Mouse (Mus musculus): Measurements from ENCODE around the gene Med7. TPM values are rescaled to one million over a fixed set of nuclear protein-coding genes. Genes with fewer than 3 reads are reported as not detected.
A peak's percentile ranks its signal among the peaks of the same experiment; 100 is the strongest.
"Not testable (repeated sequence)": the region's sequence is repeated elsewhere in the genome, so short reads cannot be mapped to it uniquely, and the experiment has no call there.

The Med7 gene
- polyA plus RNA-seq, 1 experiment from 2014 or later, result 44.7 TPM

DNA sequence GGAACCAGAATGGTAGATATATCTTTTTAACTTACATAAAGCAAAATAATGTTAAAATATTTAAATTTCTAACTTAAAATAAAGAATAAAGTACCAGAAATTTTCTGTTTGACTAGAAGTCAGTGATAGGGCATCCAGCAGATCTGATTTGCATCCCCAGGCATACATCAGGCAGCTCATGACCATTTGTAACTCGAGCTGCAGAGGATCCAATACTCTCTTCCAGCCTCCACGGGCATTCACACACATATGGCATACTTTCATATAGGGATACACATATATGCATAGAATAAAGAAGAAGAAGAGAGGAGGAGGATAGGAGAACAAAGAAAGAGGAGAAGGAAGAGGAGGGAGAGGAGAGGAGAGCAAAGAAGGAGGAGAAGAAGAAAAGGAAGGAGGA, 38.8 kb upstream of the Med7 start:
- Histone ChIP-seq H3K36me3 (no peaks in the 10 kb centered on the region), H3K9me3 (replicated peaks) (no peaks in the 10 kb centered on the region), H3K27ac (no peak overlapping the region), H3K4me3 (no peak overlapping the region), H3K4me2 (no peak overlapping the region), H3K4me1 (replicated peaks) (no peaks in the 10 kb centered on the region), H3K27me3 (no peaks in the 10 kb centered on the region), H3K9ac (no peak overlapping the region)
- ATAC-seq (replicated peaks; ENCODE audit: insufficient number of reproducible peaks, insufficient read depth, low FRiP score, low read depth), result no peak
- whole genome bisulfite sequencing, result 58% methylated on average over 2 of the region's 2 CpGs

DNA sequence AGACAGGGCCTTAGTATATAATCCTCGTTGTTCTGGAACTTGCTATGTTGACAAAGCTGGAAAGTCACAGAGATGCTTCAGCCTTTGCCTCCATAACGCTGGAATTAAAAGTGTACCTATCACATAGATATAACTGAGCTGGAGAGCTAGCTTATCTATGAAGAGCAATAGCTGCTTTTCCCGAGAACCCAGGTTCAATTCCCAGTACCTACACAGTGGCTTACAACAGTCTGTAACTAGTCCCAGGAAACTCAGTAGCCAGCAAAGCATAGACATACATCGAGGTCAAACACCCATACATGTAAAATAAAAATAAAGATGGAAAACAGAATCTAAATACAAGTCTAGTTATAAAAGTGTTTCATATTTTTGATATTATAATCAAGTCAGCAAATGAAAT, 38.3 kb upstream of the Med7 start:
- Histone ChIP-seq H3K4me1 (replicated peaks) (no peaks in the 10 kb centered on the region), H3K4me3 (no peak overlapping the region), H3K27ac (no peak overlapping the region), H3K27me3 (no peaks in the 10 kb centered on the region), H3K9ac (no peak overlapping the region), H3K36me3 (no peaks in the 10 kb centered on the region), H3K4me2 (no peak overlapping the region), H3K9me3 (replicated peaks) (no peaks in the 10 kb centered on the region)
- WGBS, result 74% methylated on average over 4 of the region's 4 CpGs
- no peak for ATAC-seq (replicated peaks; ENCODE audit: insufficient number of reproducible peaks, insufficient read depth, low FRiP score, low read depth)

DNA sequence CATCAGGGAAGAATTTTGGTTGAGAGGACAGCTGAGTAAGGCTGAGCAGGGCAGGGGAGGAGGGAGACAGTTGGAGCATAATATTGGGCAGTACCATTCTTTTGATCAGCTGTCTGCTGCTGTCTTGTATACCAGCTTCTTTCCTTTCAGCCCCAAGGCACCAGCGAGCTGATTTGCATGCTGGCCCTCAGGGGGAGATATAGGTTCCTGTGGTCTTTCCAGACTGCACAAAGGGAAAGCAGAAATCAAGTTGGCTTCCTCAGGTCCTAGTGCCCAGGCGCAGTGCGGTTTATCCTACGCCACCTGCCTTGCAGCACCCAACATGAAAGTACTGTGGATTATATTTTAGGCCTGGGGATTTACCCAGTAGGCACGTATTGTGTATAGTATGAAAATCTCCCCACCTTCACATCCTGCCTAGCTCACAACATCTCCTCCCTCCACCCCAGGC, 37.8 kb upstream of the Med7 start:
- Histone ChIP-seq H3K4me2 (no peak overlapping the region), H3K9ac (no peak overlapping the region), H3K4me1 (replicated peaks) (no peaks in the 10 kb centered on the region), H3K9me3 (replicated peaks) (no peaks in the 10 kb centered on the region), H3K4me3 (no peak overlapping the region), H3K27me3 (no peaks in the 10 kb centered on the region), H3K27ac (no peak overlapping the region), H3K36me3 (no peaks in the 10 kb centered on the region)
- no peak for ATAC-seq (replicated peaks; ENCODE audit: insufficient number of reproducible peaks, insufficient read depth, low FRiP score, low read depth)
- 58% methylated on average over 5 of the region's 5 CpGs for WGBS

DNA sequence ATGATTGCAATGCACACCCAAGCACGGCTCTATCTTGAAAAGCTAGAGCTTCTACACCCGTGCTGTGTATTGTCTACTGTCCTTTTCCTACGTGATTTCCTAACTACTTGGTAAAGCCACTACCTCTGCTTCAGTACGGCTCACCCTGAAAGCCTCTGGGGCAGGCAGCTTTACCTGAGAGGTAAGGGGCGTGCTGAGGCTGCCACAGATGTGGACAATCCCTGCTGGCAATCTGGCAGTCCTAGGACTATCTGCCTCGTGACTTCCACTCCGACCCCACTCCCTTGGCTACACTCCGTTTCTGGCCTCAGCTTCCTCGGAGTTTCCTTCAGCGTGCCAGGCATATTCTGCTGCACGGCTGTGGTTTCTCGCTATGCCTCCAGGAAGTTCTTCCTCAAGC, 35.2 kb upstream of the Med7 start:
- no peak overlapping the region for H3K4me2 ChIP-seq
- H3K4me1 ChIP-seq (replicated peaks), result no peaks in the 10 kb centered on the region
- 71% methylated on average over 12 of the region's 12 CpGs for WGBS
- H3K27ac ChIP-seq, result no peak overlapping the region
- H3K9me3 ChIP-seq (replicated peaks), result no peaks in the 10 kb centered on the region
- H3K27me3 ChIP-seq, result no peaks in the 10 kb centered on the region
- no peak for ATAC-seq (replicated peaks; ENCODE audit: insufficient number of reproducible peaks, insufficient read depth, low FRiP score, low read depth)
- H3K36me3 ChIP-seq, result no peaks in the 10 kb centered on the region
- H3K4me3 ChIP-seq, result no peak overlapping the region
- H3K9ac ChIP-seq, result no peak overlapping the region

DNA sequence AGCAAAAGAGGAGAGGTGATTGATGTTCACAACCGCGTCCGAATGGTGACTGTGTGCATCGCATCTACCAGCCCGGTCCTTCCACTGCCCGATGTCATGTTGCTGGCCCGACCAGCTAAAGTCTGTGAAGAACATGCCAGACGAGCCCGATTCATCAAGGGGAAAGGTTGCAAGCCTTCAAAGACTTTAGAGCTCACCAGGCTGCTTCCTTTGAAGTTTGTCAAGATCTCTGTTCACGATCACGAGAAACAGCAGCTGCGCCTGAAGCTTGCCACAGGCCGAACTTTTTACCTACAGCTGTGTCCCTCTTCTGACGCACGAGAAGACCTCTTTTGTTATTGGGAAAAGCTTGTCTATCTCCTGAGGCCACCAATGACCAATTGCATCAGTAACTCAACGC, 31.7 kb upstream of the Med7 start:
- ATAC-seq (replicated peaks; ENCODE audit: insufficient number of reproducible peaks, insufficient read depth, low FRiP score, low read depth), result no peak
- Histone ChIP-seq H3K9ac (no peak overlapping the region), H3K4me3 (no peak overlapping the region), H3K27ac (no peak overlapping the region), H3K27me3 (no peaks in the 10 kb centered on the region), H3K9me3 (replicated peaks) (no peaks in the 10 kb centered on the region), H3K36me3 (no peaks in the 10 kb centered on the region), H3K4me2 (no peak overlapping the region), H3K4me1 (replicated peaks) (no peaks in the 10 kb centered on the region)
- 76% methylated on average over 16 of the region's 16 CpGs for WGBS

DNA sequence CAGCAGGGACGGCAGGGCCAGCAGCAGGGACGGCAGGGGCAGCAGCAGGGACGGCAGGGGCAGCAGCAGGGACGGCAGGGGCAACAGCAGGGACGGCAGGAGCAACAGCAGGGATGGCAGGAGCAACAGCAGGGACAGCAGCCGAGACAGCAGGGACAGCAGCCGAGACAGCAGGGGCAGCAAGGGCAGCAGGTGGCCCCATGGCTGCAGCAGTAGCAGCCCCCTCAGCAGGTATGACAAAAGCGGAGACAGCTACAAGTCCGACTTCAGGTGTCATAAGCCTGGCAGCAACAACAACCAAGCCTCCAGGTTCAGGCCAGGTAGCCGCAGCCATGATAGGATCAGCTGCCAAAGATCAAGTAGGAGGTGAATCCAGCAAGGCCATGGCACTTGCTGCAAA, 30.0 kb upstream of the Med7 start:
- Histone ChIP-seq H3K27me3 (no peaks in the 10 kb centered on the region), H3K4me3 (no peak overlapping the region), H3K9me3 (replicated peaks) (no peaks in the 10 kb centered on the region), H3K27ac (no peak overlapping the region), H3K36me3 (no peaks in the 10 kb centered on the region), H3K4me2 (peak overlapping the region; percentile 44), H3K9ac (no peak overlapping the region), H3K4me1 (replicated peaks) (no peaks in the 10 kb centered on the region)
- no peak for ATAC-seq (replicated peaks; ENCODE audit: insufficient number of reproducible peaks, insufficient read depth, low FRiP score, low read depth)
- WGBS, result 34% methylated on average over 10 of the region's 10 CpGs

DNA sequence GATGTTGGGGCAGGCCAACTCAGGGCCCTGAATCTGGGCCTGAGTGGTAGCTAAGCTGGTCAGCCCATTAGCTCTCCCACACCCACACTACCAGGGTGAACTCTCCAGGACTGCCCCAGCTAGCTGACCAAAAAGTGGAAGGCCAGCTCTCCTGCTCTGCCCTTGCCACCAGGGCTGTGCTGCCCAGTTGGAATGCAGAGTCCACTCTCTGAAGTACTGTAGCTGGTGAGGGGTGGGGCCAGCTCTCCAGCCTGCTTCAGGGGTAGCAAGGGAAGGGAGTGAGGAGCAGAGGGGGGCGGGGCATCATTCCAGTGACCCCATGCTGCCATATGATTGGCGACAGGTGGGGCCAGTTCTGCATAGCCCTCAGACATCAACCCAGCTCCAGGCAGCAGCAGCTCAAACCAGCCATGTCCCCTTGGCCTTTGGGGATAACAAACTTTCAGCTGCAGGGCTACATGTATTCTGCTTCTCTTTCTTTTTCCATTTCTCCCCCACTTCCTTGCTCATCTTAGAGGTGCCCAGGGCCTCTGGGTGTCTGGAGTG, 26.6 kb upstream of the Med7 start:
- H3K27ac ChIP-seq, result no peak overlapping the region
- no peak overlapping the region for H3K4me3 ChIP-seq
- ATAC-seq (replicated peaks; ENCODE audit: insufficient number of reproducible peaks, insufficient read depth, low FRiP score, low read depth), result 0 out of 2 replicates have a peak, but pooled peaks have one; percentile 27
- 29% methylated on average over 2 of the region's 2 CpGs for WGBS
- H3K36me3 ChIP-seq, result no peaks in the 10 kb centered on the region
- H3K27me3 ChIP-seq, result no peaks in the 10 kb centered on the region
- H3K4me1 ChIP-seq (replicated peaks), result no peaks in the 10 kb centered on the region
- H3K4me2 ChIP-seq, result no peak overlapping the region
- H3K9ac ChIP-seq, result no peak overlapping the region
- H3K9me3 ChIP-seq (replicated peaks), result no peaks in the 10 kb centered on the region

DNA sequence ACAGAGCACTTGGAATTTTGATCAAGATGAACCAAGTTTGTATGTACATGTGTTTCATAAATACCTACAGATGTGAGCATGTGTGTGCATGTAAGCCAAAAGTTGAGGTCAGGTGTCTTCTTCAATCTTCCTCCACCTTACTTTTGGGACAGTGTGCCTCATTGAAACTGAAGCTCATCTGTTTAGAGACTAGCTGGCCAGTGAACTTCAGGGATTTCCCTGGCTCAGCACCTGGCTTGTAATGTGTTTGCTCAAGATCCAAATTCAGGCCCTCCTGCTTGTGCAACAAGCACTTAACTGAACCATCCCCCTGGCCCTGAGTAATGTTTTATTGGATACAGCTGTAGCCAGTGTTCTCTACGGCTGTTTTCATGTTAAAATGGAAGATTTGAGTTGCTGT, 18.3 kb upstream of the Med7 start:
- ATAC-seq (replicated peaks; ENCODE audit: insufficient number of reproducible peaks, insufficient read depth, low FRiP score, low read depth), result no peak
- H3K4me2 ChIP-seq, result no peak overlapping the region
- WGBS, result 68% methylated on average over 1 of the region's 1 CpGs

DNA sequence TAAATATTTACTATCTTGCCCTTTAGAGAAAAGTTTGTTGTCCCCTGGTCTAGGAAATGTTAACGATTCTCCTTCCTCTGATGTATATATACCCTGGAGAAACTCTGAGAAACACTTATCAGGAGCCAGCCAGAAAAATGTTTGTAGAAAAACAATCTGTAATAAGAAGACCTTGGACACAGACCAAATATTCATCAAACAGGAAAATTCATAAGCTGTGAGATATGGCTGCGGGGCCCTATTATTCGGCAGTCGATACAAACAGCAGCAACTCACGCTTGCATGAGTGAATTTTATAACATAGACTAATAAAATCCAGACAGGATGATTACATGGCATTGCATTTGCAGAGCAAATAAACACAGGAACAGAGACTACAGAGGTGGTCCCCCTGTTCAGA, 17.9 kb upstream of the Med7 start:
- WGBS, result 73% methylated on average over 5 of the region's 5 CpGs
- no peak overlapping the region for H3K4me3 ChIP-seq
- ATAC-seq (replicated peaks; ENCODE audit: insufficient number of reproducible peaks, insufficient read depth, low FRiP score, low read depth), result no peak
- H3K9me3 ChIP-seq (replicated peaks), result no peaks in the 10 kb centered on the region
- no peak overlapping the region for H3K9ac ChIP-seq
- H3K27ac ChIP-seq, result no peak overlapping the region
- H3K36me3 ChIP-seq, result no peaks in the 10 kb centered on the region
- H3K27me3 ChIP-seq, result no peaks in the 10 kb centered on the region
- H3K4me2 ChIP-seq, result no peak overlapping the region
- H3K4me1 ChIP-seq (replicated peaks), result no peaks in the 10 kb centered on the region

More for the DNA sequence above, 18.3 kb upstream of the Med7 start:
- no peaks in the 10 kb centered on the region for H3K27me3 ChIP-seq
- H3K9ac ChIP-seq, result no peak overlapping the region
- no peaks in the 10 kb centered on the region for H3K9me3 ChIP-seq (replicated peaks)
- H3K27ac ChIP-seq, result no peak overlapping the region
- H3K36me3 ChIP-seq, result no peaks in the 10 kb centered on the region
- H3K4me3 ChIP-seq, result no peak overlapping the region
- no peaks in the 10 kb centered on the region for H3K4me1 ChIP-seq (replicated peaks)

DNA sequence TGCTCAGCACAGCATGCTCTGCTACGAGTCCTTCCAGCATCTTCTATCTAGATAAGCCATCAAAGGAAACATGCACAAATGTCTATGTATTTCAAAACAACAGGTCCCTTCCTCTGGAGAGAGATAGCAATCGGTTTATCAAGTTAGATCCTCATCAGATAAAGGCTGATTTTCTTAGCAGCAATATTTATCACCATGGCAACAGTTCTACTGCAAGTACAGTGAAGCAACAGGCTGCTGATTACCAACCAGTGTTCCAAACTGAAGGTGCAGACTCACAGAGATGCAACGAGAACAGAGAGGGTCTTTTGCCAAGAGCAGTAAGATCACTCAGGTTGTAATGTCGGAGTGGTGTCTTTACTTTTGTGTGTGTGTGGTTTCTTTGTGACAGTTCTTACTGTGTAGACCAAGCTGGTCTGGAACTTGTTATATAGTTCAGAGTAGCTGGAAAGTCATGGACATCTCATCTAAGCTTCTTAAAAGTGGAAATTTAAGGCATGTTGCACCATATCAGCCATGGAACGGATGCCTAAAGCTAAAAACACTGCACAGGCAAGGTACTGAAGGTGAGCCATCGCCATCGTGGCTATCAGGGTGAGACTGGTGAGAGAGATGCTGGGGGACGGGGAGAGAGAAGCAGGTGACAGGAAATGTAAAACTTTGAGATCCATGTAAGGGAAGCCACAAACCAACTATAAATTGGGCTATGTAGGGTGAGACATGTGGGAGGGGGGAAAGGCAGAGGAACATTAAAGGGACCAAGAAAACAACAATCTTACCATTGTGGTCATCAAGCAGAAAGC, 15.4 kb upstream of the Med7 start:
- Histone ChIP-seq H3K4me1 (replicated peaks) (no peaks in the 10 kb centered on the region), H3K4me3 (no peak overlapping the region), H3K4me2 (no peak overlapping the region), H3K9ac (no peak overlapping the region), H3K27me3 (no peaks in the 10 kb centered on the region), H3K36me3 (no peaks in the 10 kb centered on the region), H3K9me3 (replicated peaks) (no peaks in the 10 kb centered on the region), H3K27ac (no peak overlapping the region)
- no peak for ATAC-seq (replicated peaks; ENCODE audit: insufficient number of reproducible peaks, insufficient read depth, low FRiP score, low read depth)
- WGBS, result 69% methylated on average over 8 of the region's 8 CpGs

DNA sequence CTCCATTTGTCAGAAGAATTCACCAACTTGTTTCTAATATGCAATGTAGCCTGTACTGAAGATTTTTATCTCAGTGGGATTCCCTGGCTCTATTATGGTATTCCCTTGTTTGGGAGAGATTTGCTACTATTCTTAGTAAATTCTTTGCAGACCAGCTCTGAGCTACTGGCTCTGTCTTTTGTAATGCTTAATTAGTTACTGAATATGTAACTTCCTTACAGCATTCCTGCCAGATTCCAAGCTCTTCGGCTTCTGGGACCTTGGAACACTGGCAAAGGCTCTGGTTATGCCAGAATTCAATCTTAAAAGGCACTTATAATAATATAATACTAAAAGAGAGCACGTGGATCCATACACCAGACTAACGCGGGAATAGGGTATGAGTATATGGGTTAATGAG, 8.6 kb upstream of the Med7 start:
- not testable (repeated sequence) for H3K4me3 ChIP-seq; H3K4me2 ChIP-seq; ATAC-seq (replicated peaks; ENCODE audit: insufficient number of reproducible peaks, insufficient read depth, low FRiP score, low read depth); H3K27me3 ChIP-seq; H3K9me3 ChIP-seq (replicated peaks); H3K36me3 ChIP-seq; H3K27ac ChIP-seq; H3K9ac ChIP-seq; H3K4me1 ChIP-seq (replicated peaks)
- 48% methylated on average over 4 of the region's 4 CpGs for WGBS

DNA sequence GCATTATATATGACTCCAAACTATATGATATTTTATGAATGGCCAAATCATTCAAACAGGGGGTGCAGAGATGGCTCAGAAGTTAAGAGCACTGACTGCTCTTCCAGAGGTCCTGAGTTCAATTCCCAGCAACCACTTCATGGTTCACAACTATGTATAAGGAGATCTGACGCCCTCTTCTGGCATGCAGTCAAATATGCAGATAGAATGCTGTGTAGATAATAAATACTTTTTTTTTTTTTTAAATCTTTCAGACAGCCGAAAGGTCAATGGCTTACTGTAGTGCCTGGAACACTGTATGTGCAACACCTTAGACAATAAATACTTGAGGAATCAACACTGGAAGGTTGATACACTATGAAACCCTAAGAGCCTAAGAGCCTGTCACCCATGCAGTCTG, 6.6 kb upstream of the Med7 start:
- WGBS, result 76% methylated on average over 2 of the region's 2 CpGs
- ATAC-seq (replicated peaks; ENCODE audit: insufficient number of reproducible peaks, insufficient read depth, low FRiP score, low read depth), result no peak

More for the DNA sequence above, 6.6 kb upstream of the Med7 start:
- Histone ChIP-seq H3K9ac (no peak overlapping the region), H3K4me1 (replicated peaks) (no peaks in the 10 kb centered on the region), H3K36me3 (no peaks in the 10 kb centered on the region), H3K4me3 (no peak overlapping the region), H3K27me3 (no peaks in the 10 kb centered on the region), H3K9me3 (replicated peaks) (no peaks in the 10 kb centered on the region), H3K4me2 (no peak overlapping the region), H3K27ac (no peak overlapping the region)

Measured in heart, embryonic 15.5 days (tissue).